In the genomic region with DNA sequence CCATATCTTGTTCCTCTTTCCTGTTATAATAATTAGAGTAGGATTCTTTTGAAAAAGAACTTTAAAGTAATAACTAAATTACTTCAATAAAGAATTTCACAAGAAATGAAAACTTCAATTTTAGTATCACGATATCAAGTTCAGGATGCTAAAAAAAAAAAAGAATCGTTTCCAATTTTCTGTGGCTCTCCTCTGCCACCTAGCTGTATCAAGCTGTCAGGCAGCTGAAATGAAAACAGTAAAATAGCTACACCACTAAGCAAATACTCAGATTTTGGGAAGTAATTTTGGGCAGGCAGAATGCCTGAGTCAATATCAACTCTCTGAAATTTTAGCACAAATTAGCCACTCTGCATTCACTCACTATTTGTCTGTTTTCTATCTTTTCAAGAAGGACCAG, we compare ENCODE assay signal across 16 mouse cellular contexts.
"Had no signal": no experiment of that assay in that cellular context is flagged by ENCODE, and none has a peak within 500 bp of the region (broad histone marks: within the 10 kb centered on the region; RNA-seq: fewer than 3 reads in every experiment).

No protein-coding gene starts in this region.

- H3K36me3 ChIP-seq: limb, embryonic 13.5 days; midbrain, embryonic 10.5 days; midbrain, embryonic 15.5 days; neural tube, embryonic 13.5 days had no signal

- H3K9me3 ChIP-seq: limb, embryonic 13.5 days; midbrain, embryonic 10.5 days; midbrain, embryonic 15.5 days; neural tube, embryonic 13.5 days had no signal

- DNase-seq: kidney, postnatal 14 days; layer of hippocampus, postnatal 36 days; left cerebral cortex, postnatal 4 days; lung, adult 18-20 months; lung, postnatal 4 days; retina, postnatal 1 day; right cerebral cortex, postnatal 4 days; spleen, adult 18-20 months; thymus, adult 2 months; thymus, postnatal 25 days had no signal

- H3K4me2 ChIP-seq: limb, embryonic 13.5 days; midbrain, embryonic 15.5 days; neural tube, embryonic 13.5 days had no signal

- H3K27me3 ChIP-seq: limb, embryonic 13.5 days; midbrain, embryonic 15.5 days; neural tube, embryonic 13.5 days had no signal

- H3K4me1 ChIP-seq: limb, embryonic 13.5 days; midbrain, embryonic 10.5 days; midbrain, embryonic 15.5 days; neural tube, embryonic 13.5 days had no signal

- H3K27ac ChIP-seq: limb, embryonic 13.5 days; liver, embryonic 14.5 days; midbrain, embryonic 10.5 days; midbrain, embryonic 15.5 days; neural tube, embryonic 13.5 days had no signal

- ATAC-seq: lung, postnatal 0 days; midbrain, embryonic 15.5 days had no signal

- H3K4me3 ChIP-seq: limb, embryonic 13.5 days; midbrain, embryonic 10.5 days; midbrain, embryonic 15.5 days; neural tube, embryonic 13.5 days had no signal

- H3K9ac ChIP-seq: limb, embryonic 13.5 days; liver, embryonic 14.5 days; midbrain, embryonic 15.5 days; neural tube, embryonic 13.5 days had no signal
